Mouse (Mus musculus) heart, postnatal 0 days (tissue): ENCODE results near the gene Myo1b. TPM values are rescaled to one million over a fixed set of nuclear protein-coding genes. Genes with fewer than 3 reads are reported as not detected.

ENCODE experiments used
- ATAC-seq: fragments of 200-750 bp; cut with Nextera tagmentation; 2 replicates; pipeline ENCODE4 v1.8.0; 2017; ENCODE audit warnings: low read depth, moderate number of reproducible peaks, moderate library complexity; ENCODE audit not compliant: insufficient read depth
- DNase-seq: peaks from one replicate; pipeline ENCODE4 v3.0.0-alpha.2; 2016; ENCODE audit warnings: low spot score
- H3K27ac ChIP-seq: fragments of 300-500 bp; sonication (generic); 2 replicates; pipeline ENCODE4 v1.5.1; 2014; ENCODE audit warnings: low read depth, mild to moderate bottlenecking
- H3K27me3 ChIP-seq: fragments of 300-500 bp; sonication (generic); 2 replicates; pipeline ENCODE4 v1.6.1; 2014; ENCODE audit warnings: low read length, mixed read lengths; ENCODE audit not compliant: control insufficient read depth, insufficient read depth
- H3K36me3 ChIP-seq: fragments of 300-500 bp; sonication (generic); replicated peaks from 2 replicates; pipeline ENCODE4 v1.6.1; 2014; ENCODE audit warnings: low read length, mixed read lengths; ENCODE audit not compliant: control insufficient read depth, insufficient read depth
- H3K4me1 ChIP-seq: fragments of 300-500 bp; sonication (generic); 2 replicates; pipeline ENCODE4 v1.6.1; 2014; ENCODE audit warnings: antibody characterized with exemption; ENCODE audit not compliant: control insufficient read depth, insufficient read depth
- H3K4me2 ChIP-seq: fragments of 300-500 bp; sonication (generic); 2 replicates; pipeline ENCODE4 v1.6.1; 2014; ENCODE audit warnings: low read depth, mild to moderate bottlenecking, low read length, moderate library complexity
- H3K4me3 ChIP-seq: fragments of 300-500 bp; sonication (generic); 2 replicates; pipeline ENCODE4 v1.5.1; 2014; ENCODE audit warnings: low read depth, low read length
- H3K9ac ChIP-seq: fragments of 300-500 bp; sonication (generic); replicated peaks from 2 replicates; pipeline ENCODE4 v1.6.1; 2014; ENCODE audit warnings: low read depth, low read length, mixed read lengths
- H3K9me3 ChIP-seq: fragments of 300-500 bp; sonication (generic); replicated peaks from 2 replicates; pipeline ENCODE4 v1.6.1; 2016; ENCODE audit warnings: low read length; ENCODE audit not compliant: control insufficient read depth
- CTCF ChIP-seq: IDR thresholded peaks from 2 replicates; pipeline ENCODE4 v1.5.1; 2016; ENCODE audit warnings: antibody characterized with exemption, control low read depth, low read depth
- EP300 ChIP-seq: IDR thresholded peaks from 2 replicates; pipeline ENCODE4 v1.6.1; 2016; ENCODE audit warnings: antibody characterized with exemption, low read depth
- WGBS: fragments of 180-500 bp; shearing (Covaris S2); extraction: QIAGEN DNeasy Blood & Tissue Kit; methylation state at CpG from one replicate; pipeline ENCODE4 v1.1.7; 2014; 5-methylcytosine and 5-hydroxymethylcytosine counted together
- polyA plus RNA-seq: library from polyadenylated mRNA; unstranded; fragments of >200 nt; fragmentation: Nextera tagmentation; extraction: Ambion mirVana; gene quantifications from 2 replicates; pipeline ENCODE4 v1.2.1, GENCODE M21; 2015
- total RNA-seq: library from RNA; depleted of rRNA; stranded (reverse); fragments of >200 nt; gene quantifications from 2 replicates; pipeline ENCODE4 v1.2.3, GENCODE M21; 2014; ENCODE audit warnings: low replicate concordance

The Myo1b gene
- total and polyA plus RNA-seq, 2 experiments from 2014 or later, result 12.6 to 24.3 TPM

- ATAC-seq (no peak), DNase-seq (no peak)
- Histone ChIP-seq H3K4me1 (no peaks in the 10 kb centered on the region), H3K9ac (no peak overlapping the region), H3K36me3 (peaks cover 9% of the 10 kb centered on the region; the same call in 1 of the 2 replicates), H3K27ac (no peak overlapping the region), H3K9me3 (no peaks in the 10 kb centered on the region), H3K27me3 (no peaks in the 10 kb centered on the region), H3K4me3 (no peak overlapping the region), H3K4me2 (no peak overlapping the region)
- 83% methylated on average over 7 of the region's 7 CpGs for WGBS
- TF ChIP-seq EP300 (no peak), CTCF (no peak)
Observed at GRCm38 (mm10) chr1:51798011-51798471, 117.8 kb downstream of the Myo1b start.

- Histone ChIP-seq H3K9me3 (no peaks in the 10 kb centered on the region), H3K4me2 (no peak overlapping the region), H3K4me3 (no peak overlapping the region), H3K4me1 (no peaks in the 10 kb centered on the region), H3K36me3 (peaks cover 16% of the 10 kb centered on the region), H3K9ac (no peak overlapping the region), H3K27ac (no peak overlapping the region), H3K27me3 (no peaks in the 10 kb centered on the region)
- 85% methylated on average over 9 of the region's 9 CpGs for WGBS
- DNase-seq (no peak), ATAC-seq (no peak)
- TF ChIP-seq CTCF (no peak), EP300 (no peak)
Observed at GRCm38 (mm10) chr1:51795586-51796309, 120.1 kb downstream of the Myo1b start.

- Histone ChIP-seq H3K4me1 (no peaks in the 10 kb centered on the region), H3K36me3 (peaks cover 9% of the 10 kb centered on the region), H3K4me2 (no peak overlapping the region), H3K9ac (no peak overlapping the region), H3K9me3 (no peaks in the 10 kb centered on the region), H3K27me3 (no peaks in the 10 kb centered on the region), H3K27ac (no peak overlapping the region), H3K4me3 (no peak overlapping the region)
- no peak for TF ChIP-seq EP300
- TF ChIP-seq CTCF, result no peak
- 47% methylated on average over 6 of the region's 6 CpGs for WGBS
- ATAC-seq, result no peak
- no peak for DNase-seq
Observed at GRCm38 (mm10) chr1:51789269-51789668, 126.6 kb downstream of the Myo1b start.

- no peak for ATAC-seq
- TF ChIP-seq EP300 (no peak), CTCF (no peak)
- no peak overlapping the region for H3K9ac ChIP-seq
- no peaks in the 10 kb centered on the region for H3K27me3 ChIP-seq
- 57% methylated on average over 6 of the region's 6 CpGs for WGBS
- DNase-seq, result no peak
- H3K4me1 ChIP-seq, result peaks cover 6% of the 10 kb centered on the region; the same call in 1 of the 2 replicates
- no peaks in the 10 kb centered on the region; the same call in 1 of the 2 replicates for H3K36me3 ChIP-seq
- H3K4me2 ChIP-seq, result no peak overlapping the region
- no peaks in the 10 kb centered on the region for H3K9me3 ChIP-seq
- H3K27ac ChIP-seq, result no peak overlapping the region
- no peak overlapping the region for H3K4me3 ChIP-seq
Observed at GRCm38 (mm10) chr1:51782091-51782490, 133.8 kb downstream of the Myo1b start.

- Histone ChIP-seq H3K4me2 (no peak overlapping the region), H3K4me1 (peaks cover 6% of the 10 kb centered on the region; the same call in 1 of the 2 replicates), H3K27me3 (no peaks in the 10 kb centered on the region), H3K9ac (no peak overlapping the region), H3K36me3 (peaks cover 3% of the 10 kb centered on the region; the same call in 1 of the 2 replicates), H3K9me3 (no peaks in the 10 kb centered on the region), H3K27ac (peak overlapping the region; percentile 67), H3K4me3 (no peak overlapping the region)
- ATAC-seq (peak; percentile 88), DNase-seq (peak; percentile 47)
- TF ChIP-seq EP300 (0 out of 2 replicates have a peak, but pooled peaks have one; percentile 44), CTCF (no peak)
Observed at GRCm38 (mm10) chr1:51780357-51780756, 135.5 kb downstream of the Myo1b start.

- WGBS, result 79% methylated on average over 7 of the region's 7 CpGs
- Histone ChIP-seq H3K4me2 (no peak overlapping the region), H3K4me3 (no peak overlapping the region), H3K9ac (no peak overlapping the region), H3K36me3 (peaks cover 13% of the 10 kb centered on the region; the same call in 1 of the 2 replicates), H3K27me3 (no peaks in the 10 kb centered on the region), H3K9me3 (no peaks in the 10 kb centered on the region), H3K4me1 (peaks cover 6% of the 10 kb centered on the region; the same call in 1 of the 2 replicates), H3K27ac (no peak overlapping the region)
- no peak for TF ChIP-seq EP300
- no peak for TF ChIP-seq CTCF
- no peak for DNase-seq
- no peak for ATAC-seq
Observed at GRCm38 (mm10) chr1:51778241-51778640, 137.6 kb downstream of the Myo1b start.
